Mouse (Mus musculus) kidney, postnatal 4 days (tissue): Measurements from ENCODE around the gene Gm16381.
"Not testable (repeated sequence)": the region's sequence is repeated elsewhere in the genome, so short reads cannot be mapped to it uniquely, and the experiment has no call there.

ENCODE experiments used
- DNase-seq, 2 experiments: peaks; one replicate each; pipeline ENCODE4 v3.0.0; 2021; ENCODE audit warnings: mixed read lengths in 2 of 2

Gene Gm16381

GRCm38 (mm10) chr12:87644520-87644919, at the start of gene Gm16381:
Gm16381 (minus strand) TSS chr12:87644620.
- DNase-seq: not testable (repeated sequence)

- not testable (repeated sequence) for DNase-seq
Observed at GRCm38 (mm10) chr12:87652916-87653703, 8.7 kb upstream of the Gm16381 start.

- not testable (repeated sequence) for DNase-seq
Observed at GRCm38 (mm10) chr12:87618569-87618968, 25.9 kb downstream of the Gm16381 start, which contains the start of gene Gm4027. Gm4027 (plus strand) TSS chr12:87618869.

- DNase-seq: not testable (repeated sequence)
Observed at GRCm38 (mm10) chr12:87602388-87602787, 42.0 kb downstream of the Gm16381 start, which contains the start of gene Oog1. Oog1 (plus strand) TSS chr12:87602688.

- not testable (repeated sequence) for DNase-seq
Observed at GRCm38 (mm10) chr12:87601388-87601787, 43.0 kb downstream of the Gm16381 start.
